Mouse (Mus musculus) limb, embryonic 14.5 days (tissue): Measurements from ENCODE around the gene Hist1h2bj. TPM values are rescaled to one million over a fixed set of nuclear protein-coding genes. Genes with fewer than 3 reads are reported as not detected.
A peak's percentile ranks its signal among the peaks of the same experiment; 100 is the strongest.

Experiments used
- ATAC-seq: fragments of 200-750 bp; cut with Nextera tagmentation; 2 replicates; pipeline ENCODE4 v1.8.0; 2017; ENCODE audit warnings: low read depth, moderate number of reproducible peaks, moderate TSS enrichment; ENCODE audit not compliant: low FRiP score
- DNase-seq: peaks from one replicate; pipeline ENCODE4 v3.0.0-alpha.2; 2015; ENCODE audit warnings: low spot score
- H3K27ac ChIP-seq: fragments of 300-500 bp; sonication (generic); replicated peaks from 2 replicates; pipeline ENCODE4 v1.5.1; 2014; ENCODE audit warnings: low read depth, mild to moderate bottlenecking, low read length, moderate library complexity, mixed read lengths
- H3K27me3 ChIP-seq: fragments of 300-500 bp; sonication (generic); 2 replicates; pipeline ENCODE4 v1.6.1; 2014; ENCODE audit warnings: low read length, mixed read lengths; ENCODE audit not compliant: control insufficient read depth, insufficient read depth
- H3K36me3 ChIP-seq: fragments of 300-500 bp; sonication (generic); 2 replicates; pipeline ENCODE4 v1.6.1; 2014; ENCODE audit warnings: mild to moderate bottlenecking, low read length, moderate library complexity, mixed read lengths; ENCODE audit not compliant: control insufficient read depth, insufficient read depth
- H3K4me1 ChIP-seq: fragments of 300-500 bp; sonication (generic); 2 replicates; pipeline ENCODE4 v1.6.1; 2014; ENCODE audit warnings: antibody characterized with exemption, low read length, mixed read lengths; ENCODE audit not compliant: control insufficient read depth, insufficient read depth
- H3K4me2 ChIP-seq: fragments of 300-500 bp; sonication (generic); replicated peaks from 2 replicates; pipeline ENCODE4 v1.6.1; 2014; ENCODE audit warnings: low read depth, mild to moderate bottlenecking, low read length, moderate library complexity; ENCODE audit not compliant: severe bottlenecking
- H3K4me3 ChIP-seq: fragments of 300-500 bp; sonication (generic); replicated peaks from 2 replicates; pipeline ENCODE4 v1.5.1; 2014; ENCODE audit warnings: low read length
- H3K9ac ChIP-seq: fragments of 300-500 bp; sonication (generic); 2 replicates; pipeline ENCODE4 v1.6.1; 2014; ENCODE audit warnings: mild to moderate bottlenecking, low read depth, low read length, moderate library complexity; ENCODE audit not compliant: severe bottlenecking
- H3K9me3 ChIP-seq: fragments of 300-500 bp; sonication (generic); 2 replicates; pipeline ENCODE4 v1.6.1; 2016; ENCODE audit warnings: low read length; ENCODE audit not compliant: control insufficient read depth
- POLR2A ChIP-seq: fragments of 200-500 bp; IDR thresholded peaks from 2 replicates; pipeline ENCODE4 v1.8.0; 2012; ENCODE audit warnings: inconsistent platforms, mild to moderate bottlenecking, moderate library complexity, borderline replicate concordance; ENCODE audit not compliant: insufficient read depth, insufficient read length; ENCODE audit errors: extremely low read depth
- WGBS: fragments of 180-500 bp; shearing (Covaris S2); extraction: QIAGEN DNeasy Blood & Tissue Kit; methylation state at CpG from one replicate; pipeline ENCODE4 v1.1.7; 2014; 5-methylcytosine and 5-hydroxymethylcytosine counted together
- polyA plus RNA-seq, 2 experiments: library from polyadenylated mRNA; depleted of rRNA in 1 of 2; stranded (reverse) in 1 of 2; unstranded in 1 of 2; fragments of >200 nt; fragmentation: Nextera tagmentation in 1 of 2; extraction: Ambion mirVana in 1 of 2; gene quantifications; 2 replicates each; pipeline versions ENCODE4 v1.2.1 to v1.2.3; 2012 to 2014

The Hist1h2bj gene
- polyA plus RNA-seq, 2 experiments: 10.3 to 20.7 TPM

DNA sequence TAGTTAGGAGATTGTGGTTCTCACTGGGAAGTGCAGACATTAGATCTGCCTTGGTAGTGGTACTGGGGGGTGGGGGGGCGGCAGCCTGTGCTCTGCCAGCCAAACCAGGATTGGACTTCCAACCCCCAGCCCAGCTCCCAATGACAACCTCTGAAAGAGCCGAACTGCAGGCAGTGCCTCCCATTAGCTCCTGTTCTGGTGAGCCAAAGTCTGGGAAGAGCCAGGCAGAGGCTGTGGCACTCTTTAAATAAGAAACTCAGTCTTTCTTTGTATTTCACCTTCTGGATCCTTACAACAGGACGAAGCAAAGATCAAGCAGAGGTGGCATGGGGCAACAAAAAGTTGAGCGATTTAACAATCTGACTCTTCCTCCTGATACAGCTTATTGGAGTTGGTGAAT, 43.9 kb upstream of the Hist1h2bj start:
- no peaks in the 10 kb centered on the region for H3K36me3 ChIP-seq
- no peak overlapping the region for H3K4me2 ChIP-seq
- TF ChIP-seq POLR2A: no peak
- H3K9me3 ChIP-seq: no peaks in the 10 kb centered on the region
- H3K27ac ChIP-seq: no peak overlapping the region
- H3K4me3 ChIP-seq: no peak overlapping the region
- DNase-seq: no peak
- H3K27me3 ChIP-seq: peaks cover 93% of the 10 kb centered on the region
- no peak overlapping the region for H3K9ac ChIP-seq
- 43% methylated on average over 4 of the region's 4 CpGs for WGBS
- no peak for ATAC-seq
- peaks cover 4% of the 10 kb centered on the region; the same call in 1 of the 2 replicates for H3K4me1 ChIP-seq

DNA sequence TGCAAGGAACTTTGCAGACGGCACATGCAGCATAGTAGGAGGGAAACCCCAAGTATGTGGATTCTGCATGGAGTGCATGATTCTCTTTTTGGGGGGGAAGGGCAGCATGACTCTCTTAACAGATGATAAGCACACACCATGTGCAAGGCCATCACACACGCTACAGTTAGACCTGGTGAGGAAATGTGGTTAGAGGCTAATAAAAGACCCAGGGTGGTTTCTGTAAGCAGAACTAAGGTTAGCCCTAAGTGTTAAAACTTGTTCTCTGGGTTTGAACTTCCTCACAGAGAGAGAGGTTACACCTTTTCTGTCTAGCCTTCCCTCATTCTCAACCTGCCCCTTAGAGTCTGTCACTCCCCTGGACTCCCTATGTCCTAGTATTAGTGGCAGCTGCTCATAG, 41.7 kb upstream of the Hist1h2bj start:
- no peak for ATAC-seq

DNA sequence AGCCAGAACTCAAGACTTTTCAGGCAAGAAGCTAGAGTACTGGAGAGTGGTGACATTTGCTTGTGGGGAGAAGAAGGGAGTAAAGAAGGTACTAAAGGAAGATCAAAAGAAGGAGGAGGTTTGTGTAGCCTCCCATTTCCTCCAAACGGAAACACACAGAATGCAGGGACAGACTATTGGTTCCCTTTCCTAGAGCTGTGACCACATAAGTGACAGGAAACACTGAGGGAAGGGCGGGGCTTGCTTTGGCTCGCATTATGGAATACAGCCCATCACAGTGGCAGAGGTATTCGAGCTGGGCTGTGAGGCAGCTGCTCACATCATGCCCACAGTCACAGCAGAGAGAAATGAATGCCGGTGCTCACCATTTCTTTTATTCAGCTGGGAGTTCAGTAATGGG, 41.2 kb upstream of the Hist1h2bj start:
- Histone ChIP-seq H3K36me3 (no peaks in the 10 kb centered on the region), H3K4me1 (peaks cover 9% of the 10 kb centered on the region; the same call in 1 of the 2 replicates), H3K9ac (no peak overlapping the region), H3K27ac (no peak overlapping the region), H3K9me3 (no peaks in the 10 kb centered on the region), H3K4me2 (no peak overlapping the region), H3K27me3 (peaks cover 94% of the 10 kb centered on the region), H3K4me3 (no peak overlapping the region)
- DNase-seq (no peak), ATAC-seq (no peak)
- TF ChIP-seq POLR2A: no peak
- WGBS: 24% methylated on average over 5 of the region's 5 CpGs

More for the DNA sequence above, 41.7 kb upstream of the Hist1h2bj start:
- 52% methylated on average over 2 of the region's 2 CpGs for WGBS
- Histone ChIP-seq H3K4me3 (no peak overlapping the region), H3K9ac (no peak overlapping the region), H3K27ac (no peak overlapping the region), H3K4me1 (0 out of 2 replicates have a peak, but pooled peaks cover 6% of the 10 kb centered on the region), H3K36me3 (no peaks in the 10 kb centered on the region), H3K9me3 (no peaks in the 10 kb centered on the region), H3K27me3 (peaks cover 94% of the 10 kb centered on the region), H3K4me2 (no peak overlapping the region)
- no peak for DNase-seq
- no peak for TF ChIP-seq POLR2A

DNA sequence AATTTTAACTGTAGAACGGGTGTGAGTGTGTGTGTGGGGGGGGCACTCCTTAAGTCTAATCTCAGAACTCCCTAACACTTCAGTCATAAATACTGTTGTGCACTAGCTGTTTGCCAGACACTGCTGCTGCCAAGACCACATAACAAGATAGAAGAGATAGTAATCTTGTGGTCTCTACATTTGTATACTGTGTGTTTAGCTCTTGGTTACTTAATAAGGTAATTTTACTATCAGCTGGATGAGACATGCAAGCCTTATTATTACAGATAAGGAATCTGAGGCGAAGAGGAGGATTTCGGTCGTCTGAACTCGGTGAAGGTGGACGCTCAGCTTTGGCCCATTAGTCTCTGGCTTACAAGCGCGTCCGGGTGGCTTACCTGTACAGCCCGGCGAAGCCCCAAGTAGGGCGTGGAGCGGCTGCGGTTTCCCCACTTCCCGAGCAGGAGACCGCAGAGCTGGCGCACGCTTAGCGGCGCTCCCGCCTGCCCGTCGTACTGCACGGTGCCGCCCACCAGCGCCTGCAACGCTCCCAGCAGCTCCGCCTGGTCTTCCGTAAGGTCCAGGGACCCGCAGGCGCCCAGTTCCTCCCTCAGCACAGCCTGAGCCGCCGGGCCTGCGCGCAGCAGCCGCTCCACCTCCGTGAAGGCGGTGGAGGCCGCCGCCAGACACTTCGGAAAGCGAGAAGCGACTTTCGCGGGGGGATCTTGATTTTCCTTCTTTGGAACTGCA, 37.2 kb upstream of the Hist1h2bj start:
- Histone ChIP-seq H3K4me1 (peaks cover 9% of the 10 kb centered on the region; the same call in 1 of the 2 replicates), H3K27ac (no peak overlapping the region), H3K9me3 (no peaks in the 10 kb centered on the region), H3K36me3 (no peaks in the 10 kb centered on the region), H3K4me2 (peak overlapping the region; percentile 91), H3K4me3 (peak overlapping the region; percentile 53), H3K27me3 (peaks cover 96% of the 10 kb centered on the region), H3K9ac (peak overlapping the region; percentile 35)
- no peak for TF ChIP-seq POLR2A
- ATAC-seq (peak; percentile 82), DNase-seq (peak; percentile 30)
- under 1% methylated on average over 45 of the region's 45 CpGs for WGBS

DNA sequence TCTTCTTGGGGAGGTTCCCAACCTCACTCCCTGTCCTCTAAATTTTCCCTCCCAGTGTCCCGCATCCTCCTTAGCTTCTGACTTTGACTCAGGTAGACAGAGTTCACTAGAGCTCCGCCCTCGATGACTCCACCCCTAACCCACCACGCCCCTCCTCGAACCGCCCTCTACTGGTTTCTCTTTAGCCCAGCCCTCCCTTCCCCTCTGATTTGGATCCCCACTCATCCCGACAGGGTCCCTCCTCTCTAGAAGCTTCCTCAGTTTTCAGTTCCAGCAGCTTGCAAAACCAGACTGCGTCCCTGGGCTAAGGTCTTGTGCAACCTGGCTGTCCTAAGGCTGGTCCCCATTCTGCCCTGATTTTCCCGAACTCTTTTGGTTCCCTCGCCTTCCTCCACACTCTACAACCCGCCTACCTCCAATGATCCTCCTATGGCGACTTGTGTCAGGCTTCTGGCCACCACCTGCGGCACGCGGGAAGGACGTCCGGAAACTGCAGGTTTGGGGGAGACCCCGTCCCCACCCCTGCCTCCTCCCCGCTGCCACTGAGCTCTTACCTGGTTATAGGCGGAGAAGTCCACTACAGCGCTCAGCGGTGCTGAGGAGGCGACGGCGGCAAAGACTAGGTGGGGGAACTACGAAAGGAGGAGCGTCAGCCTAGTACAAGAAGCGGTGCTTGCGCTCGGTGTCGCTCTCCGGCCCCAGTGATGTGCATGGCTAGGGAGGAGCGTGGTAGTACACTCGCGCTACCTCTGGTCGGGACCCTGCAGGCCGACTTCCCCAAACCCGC, 36.5 kb upstream of the Hist1h2bj start:
- Histone ChIP-seq H3K27me3 (peaks cover 94% of the 10 kb centered on the region), H3K36me3 (no peaks in the 10 kb centered on the region), H3K27ac (no peak overlapping the region), H3K9ac (peak overlapping the region; percentile 35), H3K9me3 (no peaks in the 10 kb centered on the region), H3K4me3 (peak overlapping the region; percentile 53), H3K4me2 (peak overlapping the region; percentile 91), H3K4me1 (peaks cover 9% of the 10 kb centered on the region; the same call in 1 of the 2 replicates)
- TF ChIP-seq POLR2A: no peak
- WGBS: 0% methylated on average over 31 of the region's 38 CpGs
- DNase-seq (peak; percentile 71), ATAC-seq (peak; percentile 88)
